Mouse (Mus musculus) midbrain, embryonic 14.5 days (tissue): ENCODE results near the gene Pabpn1l. TPM values are rescaled to one million over a fixed set of nuclear protein-coding genes. Genes with fewer than 3 reads are reported as not detected.

Experiments
- ATAC-seq: fragments of 200-750 bp; cut with Nextera tagmentation; 2 replicates; pipeline ENCODE4 v1.8.0; 2017; ENCODE audit warnings: moderate number of reproducible peaks, moderate library complexity; ENCODE audit not compliant: low FRiP score, low TSS enrichment
- DNase-seq: peaks from one replicate; pipeline ENCODE4 v3.0.0-alpha.2; 2015
- H3K27ac ChIP-seq: fragments of 300-500 bp; sonication (generic); replicated peaks from 2 replicates; pipeline ENCODE4 v1.5.1; 2014; ENCODE audit warnings: mild to moderate bottlenecking, low read depth, low read length, moderate library complexity
- H3K27me3 ChIP-seq: fragments of 300-500 bp; sonication (generic); 2 replicates; pipeline ENCODE4 v1.6.1; 2014; ENCODE audit warnings: low read length, control low read depth, mixed read lengths; ENCODE audit not compliant: control insufficient read depth, insufficient read depth
- H3K36me3 ChIP-seq: fragments of 300-500 bp; sonication (generic); 2 replicates; pipeline ENCODE4 v1.6.1; 2014; ENCODE audit warnings: low read length, control low read depth; ENCODE audit not compliant: control insufficient read depth, insufficient read depth
- H3K4me1 ChIP-seq: fragments of 300-500 bp; sonication (generic); 2 replicates; pipeline ENCODE4 v1.6.1; 2014; ENCODE audit warnings: mild to moderate bottlenecking, antibody characterized with exemption, low read length, control low read depth; ENCODE audit not compliant: control insufficient read depth, insufficient read depth
- H3K4me2 ChIP-seq: fragments of 300-500 bp; sonication (generic); 2 replicates; pipeline ENCODE4 v1.6.1; 2014; ENCODE audit warnings: mild to moderate bottlenecking, low read length, moderate library complexity
- H3K4me3 ChIP-seq: fragments of 300-500 bp; sonication (generic); replicated peaks from 2 replicates; pipeline ENCODE4 v1.5.1; 2014; ENCODE audit warnings: low read depth, low read length
- H3K9ac ChIP-seq: fragments of 300-500 bp; sonication (generic); replicated peaks from 2 replicates; pipeline ENCODE4 v1.6.1; 2014; ENCODE audit warnings: mild to moderate bottlenecking, low read length, moderate library complexity
- H3K9me3 ChIP-seq: fragments of 300-500 bp; sonication (generic); 2 replicates; pipeline ENCODE4 v1.6.1; 2016; ENCODE audit warnings: low read length, control low read depth, mixed read lengths; ENCODE audit not compliant: control insufficient read depth
- WGBS: fragments of 180-500 bp; shearing (Covaris S2); extraction: QIAGEN DNeasy Blood & Tissue Kit; methylation state at CpG from one replicate; pipeline ENCODE4 v1.1.7; 2014; 5-methylcytosine and 5-hydroxymethylcytosine counted together
- polyA plus RNA-seq: library from polyadenylated mRNA; unstranded; fragments of >200 nt; fragmentation: Nextera tagmentation; extraction: Ambion mirVana; gene quantifications from 2 replicates; pipeline ENCODE4 v1.2.1, GENCODE M21; 2014

Pabpn1l gene
- polyA plus RNA-seq, 1 experiment from 2014 or later, result not detected

DNA sequence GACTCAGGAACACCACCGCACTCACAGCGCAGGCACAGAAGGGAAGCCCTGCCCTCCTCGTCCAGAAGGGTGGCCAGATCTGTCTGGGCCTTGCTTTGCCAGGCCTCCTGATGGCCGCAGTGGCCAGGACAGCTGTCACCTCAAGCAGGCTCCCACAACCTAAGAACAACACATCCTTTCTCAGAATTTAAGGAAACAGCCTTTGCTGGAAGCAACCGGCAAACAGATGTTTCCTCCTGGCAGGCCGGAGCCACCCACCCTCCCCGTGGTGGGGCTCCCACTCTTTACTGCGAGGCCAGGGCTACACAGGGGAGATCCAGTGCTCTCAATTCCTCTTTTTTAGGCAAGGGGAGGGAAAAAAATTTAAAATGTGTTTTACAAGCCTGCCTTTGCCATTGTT, 42.7 kb upstream of the Pabpn1l start:
- 0 out of 2 replicates have a peak overlapping the region, but pooled peaks have one; percentile 15 for H3K4me2 ChIP-seq
- H3K9me3 ChIP-seq, result no peaks in the 10 kb centered on the region
- H3K36me3 ChIP-seq, result no peaks in the 10 kb centered on the region
- DNase-seq (no peak), ATAC-seq (no peak)
- H3K27ac ChIP-seq, result peak overlapping the region; percentile 63
- 59% methylated on average over 8 of the region's 8 CpGs for WGBS
- no peak overlapping the region for H3K9ac ChIP-seq
- no peak overlapping the region for H3K4me3 ChIP-seq
- no peaks in the 10 kb centered on the region for H3K27me3 ChIP-seq
- H3K4me1 ChIP-seq, result peaks cover 38% of the 10 kb centered on the region

DNA sequence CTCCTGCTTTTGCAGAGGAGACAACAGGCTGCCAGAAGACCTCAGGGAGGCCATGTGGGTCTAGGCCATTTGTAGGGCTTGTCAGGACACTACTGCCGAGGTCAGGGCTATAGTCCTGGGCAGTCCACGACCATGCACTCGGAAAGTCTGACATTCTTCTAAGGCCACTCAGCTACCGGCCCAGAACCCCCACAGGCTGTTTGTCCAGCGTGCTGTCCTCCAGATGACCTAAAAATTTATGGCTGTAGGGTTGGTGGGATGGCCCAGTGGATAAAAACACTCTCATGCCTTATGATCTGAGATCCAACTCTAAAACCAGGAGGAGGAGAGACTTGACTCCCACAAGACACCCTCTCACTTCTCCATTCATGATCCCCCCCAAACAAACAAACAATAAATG, 41.1 kb upstream of the Pabpn1l start:
- no peaks in the 10 kb centered on the region for H3K27me3 ChIP-seq
- no peak overlapping the region for H3K4me3 ChIP-seq
- no peak overlapping the region for H3K27ac ChIP-seq
- ATAC-seq (no peak), DNase-seq (no peak)
- H3K36me3 ChIP-seq, result no peaks in the 10 kb centered on the region
- no peaks in the 10 kb centered on the region for H3K9me3 ChIP-seq
- 80% methylated on average over 5 of the region's 5 CpGs for WGBS
- no peak overlapping the region for H3K9ac ChIP-seq
- H3K4me1 ChIP-seq, result peaks cover 38% of the 10 kb centered on the region
- no peak overlapping the region for H3K4me2 ChIP-seq

DNA sequence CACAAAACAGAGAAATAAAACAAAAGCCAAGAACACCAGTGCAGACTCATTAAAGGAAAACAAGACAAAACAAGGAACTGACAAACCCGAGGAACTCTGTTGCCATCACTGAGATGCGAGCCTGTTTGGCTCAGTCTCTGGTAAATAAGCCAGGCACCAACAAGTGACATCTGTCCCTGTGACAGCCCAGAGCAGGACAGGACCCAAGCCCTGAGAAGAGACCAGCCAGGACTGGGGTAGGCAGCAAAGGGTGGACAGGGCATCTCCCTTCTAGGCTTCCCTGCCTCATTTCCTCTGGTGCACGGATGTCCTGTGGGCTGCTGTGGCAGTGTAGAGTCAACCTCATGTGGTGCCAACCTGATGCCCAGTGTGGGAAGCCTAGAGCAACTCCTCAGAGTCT, 40.6 kb upstream of the Pabpn1l start:
- no peak for ATAC-seq
- no peaks in the 10 kb centered on the region for H3K27me3 ChIP-seq
- DNase-seq, result no peak
- H3K9ac ChIP-seq, result no peak overlapping the region
- H3K27ac ChIP-seq, result no peak overlapping the region
- H3K4me2 ChIP-seq, result no peak overlapping the region
- no peaks in the 10 kb centered on the region for H3K9me3 ChIP-seq
- WGBS, result 83% methylated on average over 3 of the region's 3 CpGs
- no peak overlapping the region for H3K4me3 ChIP-seq
- H3K36me3 ChIP-seq, result no peaks in the 10 kb centered on the region
- peaks cover 38% of the 10 kb centered on the region for H3K4me1 ChIP-seq

DNA sequence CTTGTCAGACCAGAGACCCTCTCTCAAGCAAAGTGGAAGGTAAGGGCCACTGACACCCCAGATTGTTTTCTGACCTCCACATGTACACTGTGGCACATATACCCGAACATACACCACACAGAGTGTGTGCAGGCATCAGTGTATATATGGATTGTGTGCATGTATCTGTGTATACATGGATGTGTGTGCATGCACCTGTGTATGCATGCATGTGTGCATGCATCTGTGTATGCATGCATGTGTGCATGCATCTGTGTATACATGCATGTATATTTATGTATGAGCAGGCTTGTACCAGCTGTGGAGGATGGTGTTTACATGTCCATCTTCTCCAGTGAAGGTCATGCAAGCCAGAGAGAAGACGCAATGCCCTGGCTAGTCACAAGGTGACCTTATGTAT, 39.4 kb upstream of the Pabpn1l start:
- Histone ChIP-seq H3K9me3 (no peaks in the 10 kb centered on the region), H3K36me3 (no peaks in the 10 kb centered on the region), H3K4me2 (no peak overlapping the region), H3K27ac (no peak overlapping the region), H3K4me1 (peaks cover 29% of the 10 kb centered on the region), H3K27me3 (no peaks in the 10 kb centered on the region), H3K4me3 (no peak overlapping the region), H3K9ac (no peak overlapping the region)
- 90% methylated on average over 2 of the region's 2 CpGs for WGBS
- no peak for DNase-seq
- no peak for ATAC-seq

DNA sequence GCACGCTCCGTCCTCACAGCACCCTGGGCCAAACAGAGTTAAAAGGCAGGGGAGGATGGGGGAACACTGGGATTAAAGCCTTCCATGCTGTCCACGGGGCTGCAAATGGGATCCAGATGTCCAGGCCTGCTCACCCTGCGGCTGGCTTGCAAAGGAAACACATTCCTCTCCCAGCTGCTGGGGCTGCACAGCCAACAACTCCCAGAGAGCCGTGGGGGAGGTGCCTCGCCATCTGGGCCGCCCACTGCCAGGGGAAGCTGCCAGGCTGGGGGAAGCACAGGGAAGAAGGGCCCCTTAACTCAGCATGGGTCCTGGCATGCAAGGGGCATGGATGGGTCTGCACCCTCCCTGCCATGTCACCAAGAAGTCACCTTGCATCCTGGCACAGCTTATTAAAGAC, 38.6 kb upstream of the Pabpn1l start:
- peaks cover 22% of the 10 kb centered on the region for H3K4me1 ChIP-seq
- H3K36me3 ChIP-seq, result no peaks in the 10 kb centered on the region
- no peak for ATAC-seq
- H3K9ac ChIP-seq, result no peak overlapping the region; the same call in 1 of the 2 replicates
- no peak overlapping the region for H3K4me2 ChIP-seq
- H3K27ac ChIP-seq, result no peak overlapping the region
- no peaks in the 10 kb centered on the region for H3K9me3 ChIP-seq
- H3K4me3 ChIP-seq, result no peak overlapping the region
- DNase-seq, result peak; percentile 29
- 37% methylated on average over 7 of the region's 7 CpGs for WGBS
- no peaks in the 10 kb centered on the region for H3K27me3 ChIP-seq

DNA sequence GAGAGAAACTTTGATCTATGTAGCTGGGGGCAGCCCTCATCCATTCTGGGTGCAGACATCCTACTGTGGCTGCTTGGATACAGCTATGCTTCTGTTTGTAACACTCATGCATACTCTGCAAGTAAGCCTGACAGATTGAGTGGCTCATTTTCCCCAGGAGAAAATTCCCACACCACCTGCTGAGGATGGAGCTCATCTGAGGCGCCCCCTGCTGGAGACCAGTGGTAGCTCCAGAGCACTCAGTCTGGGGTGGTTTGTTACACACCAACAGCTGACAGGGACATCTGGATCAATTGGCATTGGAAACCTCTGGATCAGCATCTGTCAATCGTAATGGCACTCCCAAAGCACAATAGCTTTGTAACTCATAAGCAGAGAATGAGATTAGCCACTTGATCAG, 37.5 kb upstream of the Pabpn1l start:
- ATAC-seq, result no peak
- Histone ChIP-seq H3K4me1 (peaks cover 11% of the 10 kb centered on the region; the same call in 1 of the 2 replicates), H3K27me3 (no peaks in the 10 kb centered on the region), H3K36me3 (no peaks in the 10 kb centered on the region), H3K4me3 (no peak overlapping the region), H3K27ac (no peak overlapping the region), H3K9me3 (no peaks in the 10 kb centered on the region), H3K9ac (no peak overlapping the region), H3K4me2 (no peak overlapping the region)
- 71% methylated on average over 2 of the region's 2 CpGs for WGBS
- no peak for DNase-seq

DNA sequence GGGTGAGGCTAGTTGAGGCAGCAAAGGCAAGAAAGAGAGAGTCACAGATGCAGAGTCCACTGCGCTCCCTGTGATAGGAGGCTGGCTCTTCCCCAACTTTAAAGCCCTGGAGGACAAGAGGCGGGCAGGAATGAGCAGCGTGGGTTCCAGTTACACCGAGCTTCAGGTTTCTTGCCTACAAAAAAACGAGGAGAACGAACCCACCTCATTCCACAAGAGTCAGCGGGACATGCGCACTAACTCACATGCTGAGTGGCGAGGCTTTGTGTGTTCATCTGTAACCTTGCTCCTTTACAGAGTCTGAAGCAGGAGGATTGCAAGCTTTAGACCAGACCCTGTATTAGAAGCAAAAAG, 36.2 kb upstream of the Pabpn1l start:
- Histone ChIP-seq H3K27ac (no peak overlapping the region), H3K4me2 (no peak overlapping the region), H3K4me1 (peaks cover 11% of the 10 kb centered on the region; the same call in 1 of the 2 replicates), H3K27me3 (no peaks in the 10 kb centered on the region), H3K4me3 (no peak overlapping the region), H3K9me3 (no peaks in the 10 kb centered on the region), H3K9ac (no peak overlapping the region), H3K36me3 (no peaks in the 10 kb centered on the region)
- DNase-seq (no peak), ATAC-seq (no peak)
- whole genome bisulfite sequencing, result 83% methylated on average over 9 of the region's 9 CpGs

DNA sequence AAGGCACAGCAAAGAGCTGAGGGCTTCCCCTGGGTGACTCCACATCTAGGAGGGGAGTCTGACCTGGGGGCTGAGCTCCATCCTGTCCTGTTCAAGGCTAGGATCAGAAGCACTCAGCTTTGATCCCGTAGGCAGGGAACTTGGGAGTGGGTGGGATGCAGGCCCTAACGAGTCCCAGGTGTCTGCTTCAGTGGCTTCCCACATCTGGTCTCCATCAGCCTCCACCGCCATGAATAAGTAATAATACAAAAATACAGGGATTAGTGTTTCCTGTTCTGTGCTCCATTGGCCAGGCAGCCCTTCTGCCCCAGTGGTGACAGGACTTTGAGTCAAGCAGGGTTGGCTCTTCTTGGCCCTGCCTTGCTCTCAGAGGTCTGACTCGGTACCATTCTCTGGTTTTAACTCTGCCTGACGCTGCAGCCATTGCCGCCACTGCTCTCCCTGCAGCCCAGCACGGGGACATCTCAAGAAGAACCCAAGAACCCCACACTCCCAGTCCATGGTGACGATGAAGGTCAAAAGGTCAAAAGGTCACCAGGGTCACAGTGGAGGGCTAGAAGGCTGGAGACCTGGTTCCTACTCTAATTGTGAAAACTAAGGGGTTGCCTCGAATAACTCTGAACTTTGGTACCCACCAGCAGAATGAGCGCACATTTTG, 35.7 kb upstream of the Pabpn1l start:
- 67% methylated on average over 10 of the region's 10 CpGs for WGBS
- H3K27ac ChIP-seq, result no peak overlapping the region
- DNase-seq (no peak), ATAC-seq (no peak)
- no peaks in the 10 kb centered on the region for H3K9me3 ChIP-seq
- H3K4me3 ChIP-seq, result no peak overlapping the region
- no peaks in the 10 kb centered on the region for H3K36me3 ChIP-seq
- H3K4me1 ChIP-seq, result peaks cover 11% of the 10 kb centered on the region; the same call in 1 of the 2 replicates
- H3K9ac ChIP-seq, result no peak overlapping the region
- no peaks in the 10 kb centered on the region for H3K27me3 ChIP-seq
- no peak overlapping the region for H3K4me2 ChIP-seq
